Mouse (Mus musculus) naive thymus-derived CD4-positive, alpha-beta T cell, adult 2 months (primary cell): ENCODE measurements around the gene Ninl.

Experiments
- DNase-seq: peaks from one replicate; pipeline ENCODE4 v3.0.0-alpha.2; 2011; ENCODE audit warnings: low read depth

The Ninl gene

DNA sequence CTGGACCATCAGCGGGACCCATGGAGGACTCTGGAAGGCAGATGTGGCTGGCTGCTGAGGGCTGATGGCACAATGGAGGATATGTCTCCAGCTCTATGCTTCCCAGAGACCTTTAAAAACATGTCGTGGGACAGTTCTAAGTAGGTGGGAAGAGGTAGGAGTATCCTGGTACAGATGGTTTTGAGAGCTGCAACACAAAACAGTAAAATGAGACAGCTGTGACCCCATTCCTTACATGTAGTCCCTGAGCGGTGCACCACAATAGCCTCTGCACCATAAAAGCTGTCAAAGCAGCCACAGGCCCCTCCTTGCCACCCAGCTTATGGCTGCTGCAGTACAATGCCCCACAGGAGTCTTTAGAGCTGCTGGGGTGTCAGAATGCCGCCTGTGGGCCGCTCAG lies 41.6 kb downstream of the Ninl start:
- DNase-seq, result no peak

GRCm38 (mm10) chr2:150995324-150995723 lies 43.9 kb downstream of the Ninl start:
- DNase-seq, result no peak

DNA sequence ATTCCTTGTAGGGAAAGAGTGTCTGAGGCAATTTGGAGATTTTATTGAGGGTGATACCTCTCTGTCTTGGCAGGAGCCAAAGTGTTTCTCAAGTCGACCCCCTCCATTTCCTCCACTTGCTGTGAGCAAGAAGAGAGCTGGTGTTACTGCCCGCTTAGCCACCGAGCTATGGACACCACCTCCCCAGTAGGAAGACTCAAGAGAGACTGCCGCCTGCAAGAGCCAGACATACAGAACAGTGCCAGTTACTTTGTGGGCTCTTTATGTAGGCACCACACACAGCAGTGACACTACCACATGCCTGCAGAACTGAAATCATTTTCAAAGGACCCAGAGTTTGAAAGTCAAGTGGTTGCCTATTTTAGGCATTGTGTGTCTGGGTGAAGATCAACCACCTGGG lies 48.1 kb downstream of the Ninl start:
- DNase-seq, result no peak

GRCm38 (mm10) chr2:150990506-150990905 lies 48.7 kb downstream of the Ninl start:
- DNase-seq, result no peak

GRCm38 (mm10) chr2:150985359-150985758 lies 53.8 kb downstream of the Ninl start:
- no peak for DNase-seq

GRCm38 (mm10) chr2:150982051-150982450 lies 57.1 kb downstream of the Ninl start:
- no peak for DNase-seq

- no peak for DNase-seq
These were observed 57.7 kb downstream of the Ninl start for GRCm38 (mm10) chr2:150981524-150981923.

- no peak for DNase-seq
These were observed 59.1 kb downstream of the Ninl start for GRCm38 (mm10) chr2:150979861-150980620.

DNA sequence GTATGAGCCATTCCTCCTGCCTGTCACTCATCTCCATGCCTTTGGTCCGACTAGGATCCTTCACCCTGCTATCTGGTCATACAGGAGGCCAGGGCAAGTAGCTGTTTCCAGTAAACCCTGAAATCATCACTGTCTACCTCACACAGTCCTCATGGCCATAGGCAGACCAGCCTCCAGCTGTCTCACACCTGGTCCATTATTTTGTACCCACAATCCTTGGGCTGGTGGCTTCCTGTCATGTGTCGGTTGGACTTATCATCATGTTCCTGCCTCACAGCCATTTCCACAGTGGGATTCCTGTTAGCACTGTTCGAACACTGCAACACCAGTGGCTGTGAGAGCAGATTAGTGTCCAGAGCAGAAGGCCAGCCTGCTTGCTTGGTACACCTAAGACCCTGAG lies 60.4 kb downstream of the Ninl start:
- DNase-seq, result no peak

- DNase-seq, result no peak
These were observed 61.5 kb downstream of the Ninl start for GRCm38 (mm10) chr2:150977676-150978075.

DNA sequence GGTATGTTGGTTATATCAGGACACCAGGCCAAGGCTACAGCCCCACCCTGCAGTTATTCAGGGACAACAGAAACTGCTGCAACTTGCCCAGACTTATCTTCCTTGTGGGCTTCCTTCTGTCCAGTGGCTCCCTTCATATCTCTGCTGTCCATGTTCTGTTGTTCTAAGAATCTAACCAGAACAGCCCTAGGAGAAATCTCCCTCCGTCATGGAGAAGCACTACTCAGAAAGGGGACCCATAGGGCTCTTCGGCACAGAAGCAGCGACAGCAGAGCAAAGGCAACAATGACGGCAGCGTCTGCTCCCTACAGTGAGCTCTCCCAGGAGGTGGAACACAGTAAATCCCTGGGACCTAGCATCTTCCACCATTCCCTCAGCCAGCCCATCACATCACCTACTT lies 62.3 kb downstream of the Ninl start:
- no peak for DNase-seq

- DNase-seq, result no peak
These were observed 65.6 kb downstream of the Ninl start for GRCm38 (mm10) chr2:150973401-150974115.

DNA sequence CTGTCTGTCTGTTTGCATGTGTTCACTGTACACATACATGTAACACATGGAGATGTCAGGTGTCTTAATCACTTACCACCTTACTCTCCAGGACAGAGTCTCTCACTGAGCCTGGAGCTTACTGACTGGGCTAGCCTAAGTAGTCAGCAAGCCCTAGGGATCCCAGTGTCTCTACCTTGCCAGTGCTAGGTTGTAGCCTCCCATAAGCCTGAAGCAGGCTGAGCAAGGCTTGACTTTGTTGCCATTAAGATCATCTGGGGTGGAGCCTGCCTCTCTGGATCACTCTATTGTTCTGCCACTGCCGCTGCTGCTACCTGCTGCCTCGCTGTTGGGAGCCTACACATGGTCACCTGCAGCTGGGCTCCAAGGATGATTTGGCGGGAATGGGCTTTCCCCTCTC lies 66.5 kb downstream of the Ninl start:
- DNase-seq, result no peak

GRCm38 (mm10) chr2:150971856-150972255 lies 67.3 kb downstream of the Ninl start:
- no peak for DNase-seq

DNA sequence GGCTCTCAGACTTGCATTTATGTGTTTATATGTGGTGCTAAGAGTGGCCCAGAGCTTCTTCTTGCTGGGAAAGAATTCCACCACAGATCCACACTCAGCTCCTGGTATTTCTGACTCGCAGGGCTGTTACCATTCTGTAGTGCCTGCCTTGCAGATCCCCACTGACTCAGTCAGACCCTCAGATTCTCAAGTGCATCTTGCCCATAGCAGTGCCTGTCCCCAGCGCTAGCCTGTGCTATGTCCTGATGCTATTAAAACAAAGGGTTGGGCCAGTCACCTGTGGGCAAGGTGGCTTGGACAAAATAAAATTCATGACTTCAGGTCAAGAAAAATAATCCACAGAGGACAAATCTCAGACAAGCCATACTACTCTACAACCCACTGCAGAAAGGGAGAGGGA lies 70.0 kb downstream of the Ninl start:
- no peak for DNase-seq

- no peak for DNase-seq
These were observed 71.7 kb downstream of the Ninl start for GRCm38 (mm10) chr2:150967491-150967890.

- DNase-seq, result no peak
These were observed 73.2 kb downstream of the Ninl start for GRCm38 (mm10) chr2:150965951-150966350.

GRCm38 (mm10) chr2:150964641-150965040 lies 74.5 kb downstream of the Ninl start:
- DNase-seq, result no peak

- DNase-seq, result no peak
These were observed 75.9 kb downstream of the Ninl start for GRCm38 (mm10) chr2:150963246-150963645.

DNA sequence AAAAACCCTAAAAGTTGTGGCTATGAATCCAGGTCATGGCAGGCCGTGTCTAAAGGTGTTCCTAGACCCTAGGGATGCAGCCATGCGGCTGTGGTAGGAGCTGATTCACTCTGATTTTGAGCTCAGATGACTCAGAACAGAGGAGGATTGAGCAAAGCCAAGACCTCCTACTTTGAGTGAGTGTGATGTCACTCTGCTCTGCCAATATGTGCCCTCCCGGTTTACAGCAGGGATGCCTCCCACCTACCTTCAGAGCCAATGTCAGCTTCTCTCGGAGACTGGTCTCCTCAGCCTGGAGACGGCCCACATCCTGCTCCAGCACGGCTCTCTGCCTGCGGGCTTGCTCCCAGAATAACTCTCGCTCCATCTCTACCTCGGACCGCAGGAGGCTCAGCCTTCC lies 79.7 kb downstream of the Ninl start:
- DNase-seq, result no peak

DNA sequence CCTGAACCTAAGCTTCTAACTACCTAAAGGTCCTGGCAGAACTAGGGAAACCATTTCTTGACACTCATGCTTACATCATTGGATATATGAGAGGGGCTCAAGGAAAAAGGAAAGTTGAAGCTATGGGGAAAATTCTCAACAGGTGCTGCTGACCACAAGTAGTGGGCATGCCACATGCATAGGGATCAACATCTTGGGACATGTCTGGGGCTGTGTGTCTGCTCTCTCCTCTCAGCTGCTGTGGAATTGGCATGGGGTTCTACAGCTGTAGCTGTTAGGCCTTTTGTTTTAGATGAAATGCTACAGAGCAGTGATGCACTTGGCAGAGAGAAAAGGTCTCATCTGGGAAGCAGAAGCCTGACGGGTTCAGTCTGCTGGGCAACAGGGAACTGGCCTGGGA lies 83.3 kb downstream of the Ninl start:
- no peak for DNase-seq

DNA sequence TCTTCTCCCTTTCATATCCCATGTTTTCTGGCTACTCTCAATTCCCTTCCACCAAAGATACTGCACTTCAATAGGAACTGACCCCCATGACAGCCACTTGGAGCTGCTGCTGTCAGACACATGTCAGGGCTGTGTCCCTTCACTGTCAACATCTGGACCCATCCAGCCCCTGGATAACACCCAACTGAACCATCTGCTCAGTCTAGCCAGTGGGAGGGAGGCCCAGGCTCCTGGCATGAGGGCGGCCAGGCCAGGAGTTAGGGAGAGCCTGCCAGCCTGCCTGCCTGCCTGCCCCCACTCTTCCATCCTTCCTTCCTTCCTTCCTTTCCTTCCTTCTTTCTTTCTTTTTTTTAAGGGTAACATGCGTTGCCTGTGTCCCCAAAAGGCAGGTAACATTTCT lies 88.0 kb downstream of the Ninl start:
- DNase-seq, result no peak

- DNase-seq, result no peak
These were observed 89.1 kb downstream of the Ninl start for GRCm38 (mm10) chr2:150950056-150950455.

- DNase-seq, result no peak
These were observed 89.5 kb downstream of the Ninl start for GRCm38 (mm10) chr2:150949652-150950051.
